Mouse (Mus musculus) liver, embryonic 14.5 days (tissue): Measurements from ENCODE around the gene Pkd1.

Experiments
- CTCF ChIP-seq: IDR thresholded peaks from 2 replicates; pipeline ENCODE4 v1.5.1; 2016; ENCODE audit warnings: antibody characterized with exemption, low read depth, control low read depth
- EP300 ChIP-seq: IDR thresholded peaks from 2 replicates; pipeline ENCODE4 v1.6.1; 2016; ENCODE audit warnings: antibody characterized with exemption, low read depth

- peak; percentile 67 for TF ChIP-seq CTCF
- TF ChIP-seq EP300: no peak
Observed at GRCm38 (mm10) chr17:24502208-24502607, 47.4 kb upstream of the Pkd1 start.
